Mouse (Mus musculus) cerebellum, adult 18-20 months (tissue): ENCODE measurements around the gene D10Wsu102e.
"Not testable (repeated sequence)": the region's sequence is repeated elsewhere in the genome, so short reads cannot be mapped to it uniquely, and the experiment has no call there.

Experiments
- DNase-seq, 2 experiments: peaks; one replicate each; pipeline ENCODE4 v3.0.0; 2021

The D10Wsu102e gene

GRCm38 (mm10) chr10:83400896-83401295 lies 40.9 kb downstream of the D10Wsu102e start:
- not testable (repeated sequence) for DNase-seq

- no peak for DNase-seq
Measured at GRCm38 (mm10) chr10:83405031-83405430, 45.0 kb downstream of the D10Wsu102e start.

DNA sequence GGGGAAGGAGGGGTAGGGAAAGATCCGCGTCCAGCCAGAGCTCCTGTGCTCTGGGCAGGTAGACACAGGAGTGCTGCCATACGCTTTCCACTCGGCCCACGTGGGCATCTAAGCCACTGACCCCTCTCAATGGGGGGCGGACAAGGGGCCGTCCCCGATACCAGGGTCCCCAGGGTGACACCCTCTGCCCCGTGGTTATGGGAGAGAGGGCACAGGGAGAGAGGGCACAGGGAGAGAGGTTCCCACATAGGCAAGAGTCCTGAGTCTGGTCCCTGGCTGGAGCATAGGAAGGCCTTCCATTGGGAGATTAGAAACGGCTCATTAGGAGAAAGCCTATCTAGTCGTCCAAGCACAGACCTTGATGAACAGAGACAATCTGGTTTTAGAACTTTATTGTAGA lies 45.7 kb downstream of the D10Wsu102e start:
- no peak for DNase-seq

GRCm38 (mm10) chr10:83407141-83407540 lies 47.1 kb downstream of the D10Wsu102e start:
- DNase-seq, result no peak

DNA sequence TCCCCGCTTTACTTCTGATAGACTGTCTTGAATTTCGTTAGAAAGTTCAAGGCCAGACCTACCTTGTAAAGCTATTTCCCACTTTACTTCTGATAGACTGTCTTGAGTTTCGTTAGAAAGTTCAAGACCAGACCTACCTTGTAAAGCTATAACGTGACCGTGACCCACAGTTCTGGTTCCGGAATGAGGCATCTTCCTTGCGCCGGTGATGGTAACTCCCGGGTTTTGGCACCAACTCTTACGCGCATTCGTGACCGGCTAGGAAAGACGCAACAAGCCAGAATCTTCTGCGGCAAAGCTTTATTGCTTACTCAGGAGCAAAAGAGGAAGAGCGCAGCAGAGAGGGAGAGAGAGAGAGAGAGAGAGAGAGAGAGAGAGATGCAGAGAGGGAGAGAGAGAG lies 58.4 kb downstream of the D10Wsu102e start:
- DNase-seq, result not testable (repeated sequence)

DNA sequence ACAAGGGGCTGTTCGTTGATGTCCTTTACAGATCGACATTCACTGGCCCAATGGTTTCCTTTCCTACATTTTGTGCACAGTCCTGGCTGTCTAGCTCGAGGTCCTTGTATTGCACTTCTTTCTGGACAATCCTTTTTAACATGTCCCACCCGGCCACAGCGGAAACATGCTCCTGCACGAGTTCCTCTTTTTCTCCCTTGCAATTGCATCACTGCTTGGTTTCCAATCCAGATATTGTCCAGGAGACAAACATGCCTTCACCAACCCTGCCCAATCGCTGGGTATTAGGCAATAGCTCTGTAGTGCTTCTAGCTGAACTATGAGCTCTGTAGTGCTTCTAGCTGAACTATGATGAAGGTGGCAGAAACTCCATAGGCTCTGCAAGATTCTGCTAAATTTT lies 88.6 kb downstream of the D10Wsu102e start:
- no peak for DNase-seq

GRCm38 (mm10) chr10:83457531-83457930 lies 97.5 kb downstream of the D10Wsu102e start:
- no peak for DNase-seq

GRCm38 (mm10) chr10:83475226-83475625 lies 115.2 kb downstream of the D10Wsu102e start:
- no peak for DNase-seq

DNA sequence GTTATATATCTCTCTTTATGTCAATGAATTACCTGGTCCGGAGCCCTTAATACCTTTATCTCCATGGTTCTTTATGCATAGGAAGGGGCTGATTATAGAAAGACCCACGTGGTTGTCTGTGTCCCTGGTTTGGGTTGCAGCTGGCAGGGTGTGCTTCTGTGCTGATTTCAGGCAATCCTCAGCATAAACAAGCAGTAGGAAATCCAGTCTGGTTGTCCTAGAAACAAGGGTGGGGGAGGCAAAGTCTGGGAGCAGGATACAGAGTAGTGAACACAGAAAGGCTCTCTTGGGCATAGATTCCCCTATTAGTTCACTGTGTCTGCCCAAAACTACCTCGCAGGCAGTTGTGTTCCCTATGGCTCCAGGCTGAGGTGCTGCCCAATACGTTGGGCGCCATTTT lies 117.3 kb downstream of the D10Wsu102e start:
- no peak for DNase-seq

- no peak for DNase-seq
Measured at GRCm38 (mm10) chr10:83490506-83490905, 130.5 kb downstream of the D10Wsu102e start.

DNA sequence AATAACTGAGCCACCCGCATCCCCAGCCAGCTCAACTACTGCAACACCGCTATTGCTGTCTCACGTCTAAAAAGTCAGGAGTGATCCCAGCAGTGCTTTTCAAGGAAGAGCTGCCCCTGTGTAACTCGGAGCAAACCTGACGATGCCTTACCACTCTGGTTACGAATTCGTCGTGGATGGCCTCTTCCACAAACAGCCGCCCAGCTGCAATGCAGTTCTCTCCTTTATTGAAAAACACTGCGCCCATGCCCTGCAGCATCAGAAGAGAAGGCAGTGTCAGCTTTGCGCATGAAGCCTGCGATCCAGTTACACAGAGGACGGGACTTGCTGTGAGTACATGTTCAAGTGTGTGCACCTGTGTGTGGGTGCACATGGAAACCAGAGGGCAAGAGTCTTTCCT lies 137.3 kb downstream of the D10Wsu102e start:
- DNase-seq, result no peak

DNA sequence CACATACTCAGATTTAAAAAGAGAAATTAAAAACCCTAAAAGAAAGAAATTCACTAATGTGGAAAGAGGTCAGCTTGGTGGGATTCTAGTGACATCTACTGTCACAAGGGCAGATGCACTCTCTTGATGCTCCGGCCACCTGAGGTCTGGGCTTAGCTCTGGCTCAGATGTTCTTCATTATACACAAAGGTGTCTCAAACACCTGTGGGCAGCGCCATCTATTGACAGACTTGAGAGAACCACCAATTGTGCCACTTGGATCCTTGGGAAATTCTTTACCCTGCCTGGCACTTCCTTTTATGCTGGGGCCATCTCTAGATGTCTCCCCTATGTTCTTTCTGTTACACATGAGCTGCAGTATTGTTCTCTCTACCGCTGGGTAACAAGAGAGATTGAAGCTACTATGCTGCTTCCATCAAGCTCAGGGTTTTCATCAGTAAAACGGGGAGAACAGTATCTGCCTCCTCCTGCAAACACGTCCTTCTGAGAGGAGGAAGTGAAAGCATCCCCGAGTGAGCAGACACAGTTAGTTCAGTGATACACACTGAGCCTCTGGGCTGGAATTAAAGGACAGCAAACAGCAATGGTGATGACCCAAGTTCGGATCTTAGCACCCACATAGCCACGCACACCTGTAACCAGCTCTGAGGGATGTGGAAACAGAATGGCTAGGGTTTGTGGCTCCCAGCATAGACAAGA lies 149.1 kb downstream of the D10Wsu102e start:
- peak; percentile 31 to 33 for DNase-seq

GRCm38 (mm10) chr10:83511304-83511703 lies 151.3 kb downstream of the D10Wsu102e start:
- no peak for DNase-seq

- no peak for DNase-seq
Measured at GRCm38 (mm10) chr10:83513736-83514135, 153.7 kb downstream of the D10Wsu102e start.

- no peak for DNase-seq
Measured at GRCm38 (mm10) chr10:83520990-83521389, 161.0 kb downstream of the D10Wsu102e start.

DNA sequence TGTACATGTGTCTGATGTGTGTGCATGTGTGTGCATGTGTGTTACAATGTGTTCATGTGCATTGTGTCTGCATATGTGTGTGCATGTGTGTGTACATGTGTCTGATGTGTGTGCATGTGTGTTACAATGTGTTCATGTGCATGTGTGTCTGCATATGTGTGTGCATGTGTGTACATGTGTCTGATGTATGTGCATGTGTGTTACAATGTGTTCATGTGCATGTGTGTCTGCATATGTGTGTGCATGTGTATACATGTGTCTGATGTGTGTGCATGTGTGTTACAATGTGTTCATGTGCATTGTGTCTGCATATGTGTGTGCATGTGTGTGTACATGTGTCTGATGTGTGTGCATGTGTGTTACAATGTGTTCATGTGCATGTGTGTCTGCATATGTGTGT lies 164.2 kb downstream of the D10Wsu102e start:
- not testable (repeated sequence) for DNase-seq

DNA sequence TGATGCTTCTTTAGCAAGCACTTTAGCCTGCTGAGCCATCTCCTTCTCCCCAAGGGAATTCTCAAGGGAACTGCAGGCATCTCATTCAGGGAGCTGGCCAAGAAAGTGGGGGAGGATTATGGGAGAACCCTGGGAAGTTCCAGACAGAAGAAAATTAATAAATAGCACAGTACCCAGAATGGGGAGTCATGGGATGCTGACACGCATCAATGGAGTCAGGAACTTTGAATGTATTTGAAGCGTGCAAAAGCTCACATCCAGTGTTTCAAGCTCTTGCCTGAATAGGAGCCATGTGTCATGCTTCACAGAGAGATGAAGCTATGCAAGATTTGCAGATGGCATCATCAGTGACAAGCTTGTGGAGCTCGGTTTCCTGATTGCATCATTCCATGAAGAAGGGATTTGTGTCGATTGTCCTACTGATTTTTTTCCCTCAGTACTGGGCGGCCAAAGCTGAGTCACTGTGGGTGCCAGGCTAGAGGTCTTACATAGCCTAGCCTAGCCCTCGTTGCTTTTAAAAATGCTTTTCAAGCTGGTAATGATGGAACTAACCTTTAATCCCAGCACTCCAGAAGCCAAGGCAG lies 170.5 kb downstream of the D10Wsu102e start:
- no peak for DNase-seq

- peak; percentile 65 to 66 for DNase-seq
Measured at GRCm38 (mm10) chr10:83533258-83533909, 173.4 kb downstream of the D10Wsu102e start.

GRCm38 (mm10) chr10:83533910-83534283 lies 173.9 kb downstream of the D10Wsu102e start, which contains the start of gene Aldh1l2:
Gene Aldh1l2 (minus strand): TSS chr10:83534140.
- DNase-seq, result peak; percentile 86 to 91

DNA sequence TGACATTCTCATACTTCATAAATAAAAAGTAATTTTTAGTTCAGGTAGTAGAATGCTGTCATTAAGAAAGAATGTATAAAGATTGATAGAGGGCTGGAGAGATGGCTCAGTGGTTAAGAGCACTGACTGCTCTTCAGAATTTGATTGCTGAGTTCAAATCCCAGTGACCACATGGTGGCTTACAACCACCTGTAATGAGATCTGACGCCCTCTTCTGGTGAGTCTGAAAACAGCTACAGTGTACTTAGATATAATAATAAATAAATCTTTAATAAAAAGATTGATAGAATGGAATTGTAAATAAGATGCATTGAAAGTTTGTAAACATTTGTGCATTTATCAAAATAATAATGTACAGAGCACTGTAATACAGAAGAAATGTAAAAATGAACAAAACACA lies 176.4 kb downstream of the D10Wsu102e start:
- no peak for DNase-seq
